In genomic region chrX:13242320-13243096, GRCm38 (mm10) we compare ENCODE assay signal across 8 mouse cellular contexts. TPM values are rescaled to one million over a fixed set of nuclear protein-coding genes. Genes with fewer than 3 reads are reported as not detected.
DNase-seq lines count a peak whose midpoint lies in the region; ATAC-seq and TF ChIP-seq lines count a peak whose summit lies in the region.

No protein-coding gene starts in this region.

- H3K27ac ChIP-seq in forebrain, embryonic 14.5 days (ENCODE audit: low read depth, low read length): peak overlapping the region; percentile 95
- peak overlapping the region; percentile 96 for H3K27ac ChIP-seq in neural tube, embryonic 15.5 days (replicated peaks)

- peak overlapping the region; percentile 77 for H3K4me3 ChIP-seq in E14TG2a.4 (replicated peaks; ENCODE audit: low read length)
- H3K4me3 ChIP-seq in forebrain, embryonic 14.5 days (ENCODE audit: low read depth, low read length): peak overlapping the region; percentile 32
- H3K4me3 ChIP-seq in neural tube, embryonic 15.5 days (replicated peaks): peak overlapping the region; percentile 39

- peak overlapping the region; percentile 61 for H3K4me2 ChIP-seq in forebrain, embryonic 14.5 days (ENCODE audit: low read length)
- peak overlapping the region; percentile 59 for H3K4me2 ChIP-seq in neural tube, embryonic 15.5 days

- H3K27me3 ChIP-seq in E14TG2a.4 (ENCODE audit: insufficient read depth, low read length): no peaks in the 10 kb centered on the region
- no peaks in the 10 kb centered on the region for H3K27me3 ChIP-seq in forebrain, embryonic 14.5 days (replicated peaks; ENCODE audit: control insufficient read depth, insufficient read depth, low read length)
- H3K27me3 ChIP-seq in neural tube, embryonic 15.5 days (replicated peaks): 0 out of 2 replicates have a peak, but pooled peaks cover 4% of the 10 kb centered on the region

- ATAC-seq in forebrain, embryonic 14.5 days: peak; percentile 96
- peak; percentile 94 for ATAC-seq in neural tube, embryonic 15.5 days (ENCODE audit: low FRiP score)

- H3K9me3 ChIP-seq in E14TG2a.4 (ENCODE audit: low read length): no peaks in the 10 kb centered on the region
- H3K9me3 ChIP-seq in forebrain, embryonic 14.5 days (replicated peaks; ENCODE audit: control insufficient read depth, low read length): no peaks in the 10 kb centered on the region
- no peaks in the 10 kb centered on the region for H3K9me3 ChIP-seq in neural tube, embryonic 15.5 days (replicated peaks)

- DNase-seq in cerebellum, adult 11 months: peak; percentile 77
- DNase-seq in forebrain, embryonic 14.5 days (ENCODE audit: low spot score): peak; percentile 95
- DNase-seq in heart, postnatal 14 days: peak; percentile 80 to 82
- DNase-seq in layer of hippocampus, adult 18-20 months (ENCODE audit: low spot score in 2 of 2): peak; percentile 77 to 80
- peak; percentile 89 to 91 for DNase-seq in lung, adult 18-20 months
- peak; percentile 68 for DNase-seq in testis, postnatal 14 days (ENCODE audit: low spot score)

- intact Hi-C loops in heart, postnatal 14 days (cut with DNase I): loop anchor here (2.0 to 5.0 kb wide), 2 partner anchors 38 to 105 kb away; partner anchors contain the start of gene Ddx3x

- H3K4me1 ChIP-seq in E14TG2a.4 (replicated peaks; ENCODE audit: low read depth, low read length): peaks cover 36% of the 10 kb centered on the region
- H3K4me1 ChIP-seq in forebrain, embryonic 14.5 days (ENCODE audit: control insufficient read depth, insufficient read depth, low read length): no peaks in the 10 kb centered on the region; the same call in 1 of the 2 replicates
- H3K4me1 ChIP-seq in neural tube, embryonic 15.5 days: peaks cover 24% of the 10 kb centered on the region

- no peaks in the 10 kb centered on the region for H3K36me3 ChIP-seq in E14TG2a.4 (ENCODE audit: insufficient read depth, low read length)
- no peaks in the 10 kb centered on the region for H3K36me3 ChIP-seq in forebrain, embryonic 14.5 days (ENCODE audit: control insufficient read depth, insufficient read depth, low read length)
- H3K36me3 ChIP-seq in neural tube, embryonic 15.5 days: no peaks in the 10 kb centered on the region

- TF ChIP-seq CTCF in E14TG2a.4 (conservative IDR thresholded peaks at IDR 0.05; ENCODE audit: low read length): no peak

- peak overlapping the region; percentile 76 for H3K9ac ChIP-seq in forebrain, embryonic 14.5 days (ENCODE audit: low read length)
- H3K9ac ChIP-seq in neural tube, embryonic 15.5 days (replicated peaks): peak overlapping the region; percentile 44

- WGBS in forebrain, embryonic 14.5 days: 28% methylated on average over 24 of the region's 24 CpGs
- 12% methylated on average over 24 of the region's 24 CpGs for WGBS in neural tube, embryonic 15.5 days

RNA-seq across cellular contexts. Expression of gene Ddx3x, which starts 38.3 kb away (rescaled TPM):
- polyA plus RNA-seq in forebrain, embryonic 14.5 days (2014; fragmentation: Nextera tagmentation; extraction: Ambion mirVana): 132 TPM in 2 replicates
- 100 to 1,000 TPM; 131 to 194 TPM for total RNA-seq in heart, postnatal 14 days (2021)
- 100 to 1,000 TPM; 144 to 220 TPM for total RNA-seq in layer of hippocampus, adult 18-20 months (2021)
- polyA plus RNA-seq in neural tube, embryonic 15.5 days (2015; fragmentation: Nextera tagmentation; extraction: Ambion mirVana): 85.8 and 102 TPM in 2 replicates

Comparison
In these comparisons a context has a peak if more than half of its experiments do, and no peak if none do; other contexts are left out.
1. Peak in every context shown above with its lines: DNase-seq, ATAC-seq, H3K4me3 ChIP-seq and H3K27ac ChIP-seq.